Mouse (Mus musculus) left cerebral cortex, adult 18-20 months (tissue): ENCODE measurements around the gene Stab1. TPM values are rescaled to one million over a fixed set of nuclear protein-coding genes. Genes with fewer than 3 reads are reported as not detected.

Experiments
- total RNA-seq, 2 experiments: library from RNA; stranded (reverse); gene quantifications; 2 replicates each; pipeline ENCODE4 v1.2.3; 2021

Stab1 gene
- total RNA-seq, 2 experiments from 2014 or later = 22.3 to 25.0 TPM

Other genes with a start within 250 kb of the Stab1 start
- gene Itih3, start 244.9 kb downstream of the Stab1 start, total RNA-seq = 10 to 100 TPM; 25.8 to 32.8 TPM
- not detected for gene Itih1, start 225.4 kb downstream of the Stab1 start, total RNA-seq
- gene Nek4, start 217.3 kb downstream of the Stab1 start, total RNA-seq = 10 to 100 TPM; 17.0 to 21.2 TPM
- 10 to 100 TPM; 34.0 to 38.2 TPM for gene Glt8d1, start 167.2 kb downstream of the Stab1 start, total RNA-seq
- gene Spcs1, start 167.0 kb downstream of the Stab1 start, total RNA-seq = 100 to 1,000 TPM; 166 to 174 TPM
- gene Pbrm1, start 149.5 kb downstream of the Stab1 start, total RNA-seq = 10 to 100 TPM; 52.3 to 54.5 TPM
- 10 to 100 TPM; 42.1 to 53.0 TPM for gene Gnl3, start 149.5 kb downstream of the Stab1 start, total RNA-seq
- 10 to 100 TPM; 22.8 to 29.7 TPM for gene Smim4, start 39.7 kb downstream of the Stab1 start, total RNA-seq
- 1 to 10 TPM; 1.9 to 4.6 TPM for gene Nt5dc2, start 37.6 kb downstream of the Stab1 start, total RNA-seq
- gene Tnnc1, start 39.7 kb upstream of the Stab1 start, total RNA-seq = 10 to 100 TPM; 18.8 to 20.1 TPM
- 100 to 1,000 TPM; 359 to 363 TPM for gene Nisch, start 48.3 kb upstream of the Stab1 start, total RNA-seq
- gene Sema3g, start 49.2 kb upstream of the Stab1 start, total RNA-seq = 1 to 10 TPM; 4.7 to 5.3 TPM
- 1 to 10 TPM; 3.2 to 4.1 TPM for gene Phf7, start 82.7 kb upstream of the Stab1 start, total RNA-seq
- 100 to 1,000 TPM; 145 TPM for gene Bap1, start 82.8 kb upstream of the Stab1 start, total RNA-seq
- 1 to 10 TPM; 4.9 to 5.1 TPM for gene Dnah1, start 155.3 kb upstream of the Stab1 start, total RNA-seq
- 10 to 100 TPM; 37.5 to 40.8 TPM for gene Capn7, start 168.0 kb upstream of the Stab1 start, total RNA-seq